Mouse (Mus musculus): ENCODE results near the gene Cfap77.

The Cfap77 gene

GRCm38 (mm10) chr2:29046151-29046550, 8.7 kb downstream of the Cfap77 start:
- no peak for DNase-seq

- no peak for DNase-seq
These were observed 12.7 kb downstream of the Cfap77 start for GRCm38 (mm10) chr2:29042124-29042523.

- DNase-seq: no peak
These were observed 13.4 kb downstream of the Cfap77 start for GRCm38 (mm10) chr2:29041477-29041768.

- DNase-seq: no peak
These were observed 14.0 kb downstream of the Cfap77 start for GRCm38 (mm10) chr2:29040594-29041476.

GRCm38 (mm10) chr2:29039741-29040140, 15.1 kb downstream of the Cfap77 start:
- DNase-seq: no peak

GRCm38 (mm10) chr2:29035698-29036097, 19.2 kb downstream of the Cfap77 start:
- no peak for DNase-seq

- DNase-seq: no peak
These were observed 20.1 kb downstream of the Cfap77 start for GRCm38 (mm10) chr2:29034542-29035475.

- no peak for DNase-seq
These were observed 22.9 kb downstream of the Cfap77 start for GRCm38 (mm10) chr2:29031951-29032350.

- no peak for DNase-seq
These were observed 24.7 kb downstream of the Cfap77 start for GRCm38 (mm10) chr2:29030048-29030734.

GRCm38 (mm10) chr2:29025284-29025683, 29.6 kb downstream of the Cfap77 start:
- DNase-seq: no peak

GRCm38 (mm10) chr2:29023001-29023400, 31.9 kb downstream of the Cfap77 start:
- no peak for DNase-seq

GRCm38 (mm10) chr2:29021025-29021424, 33.8 kb downstream of the Cfap77 start:
- no peak for DNase-seq

GRCm38 (mm10) chr2:29018680-29019079, 36.2 kb downstream of the Cfap77 start:
- no peak for DNase-seq

GRCm38 (mm10) chr2:29016599-29017587, 38.0 kb downstream of the Cfap77 start:
- DNase-seq: no peak

- DNase-seq: no peak
These were observed 42.3 kb downstream of the Cfap77 start for GRCm38 (mm10) chr2:29012523-29012922.

- DNase-seq: no peak
These were observed 47.2 kb downstream of the Cfap77 start for GRCm38 (mm10) chr2:29007656-29008055.

GRCm38 (mm10) chr2:29006455-29007034, 48.3 kb downstream of the Cfap77 start:
- DNase-seq: no peak

GRCm38 (mm10) chr2:29004037-29004436, 50.8 kb downstream of the Cfap77 start:
- DNase-seq: no peak

GRCm38 (mm10) chr2:28998246-28998645, 56.6 kb downstream of the Cfap77 start:
- DNase-seq: no peak

- no peak for DNase-seq
These were observed 57.6 kb downstream of the Cfap77 start for GRCm38 (mm10) chr2:28997161-28997834.

GRCm38 (mm10) chr2:28995436-28995835, 59.4 kb downstream of the Cfap77 start:
- DNase-seq: no peak

All from cerebellum, adult 9-10 months (tissue).